Mouse (Mus musculus): ENCODE measurements at regions not wholly inside any gene's neighbourhood (a gene's known extent, or its start where the extent isn't known, plus 50 kb on each side); places are given as distances from the start of the nearest gene placed in this dataset.
A peak's percentile ranks its signal among the peaks of the same experiment; 100 is the strongest.
"Not testable (repeated sequence)": the region's sequence is repeated elsewhere in the genome, so short reads cannot be mapped to it uniquely, and the experiment has no call there.

GRCm38 (mm10) chr12:15562826-15563225 is 253.9 kb downstream of the Trib2 start:
- peak; percentile 4 for DNase-seq

GRCm38 (mm10) chr12:15555471-15555870 is 261.3 kb downstream of the Trib2 start:
- DNase-seq = no peak

- no peak for DNase-seq
These were observed 263.1 kb downstream of the Trib2 start for GRCm38 (mm10) chr12:15553681-15554007.

- no peak for DNase-seq
These were observed 263.6 kb downstream of the Trib2 start for GRCm38 (mm10) chr12:15552979-15553680.

GRCm38 (mm10) chr12:15552210-15552609 is 264.5 kb downstream of the Trib2 start:
- no peak for DNase-seq

- no peak for DNase-seq
These were observed 265.3 kb downstream of the Trib2 start for GRCm38 (mm10) chr12:15551281-15551900.

GRCm38 (mm10) chr12:15544351-15544750 is 272.4 kb downstream of the Trib2 start:
- DNase-seq = peak; percentile 7

GRCm38 (mm10) chr12:15542486-15542885 is 274.2 kb downstream of the Trib2 start:
- DNase-seq = no peak

- no peak for DNase-seq
These were observed 279.8 kb downstream of the Trib2 start for GRCm38 (mm10) chr12:15536852-15537368.

GRCm38 (mm10) chr12:15536247-15536646 is 280.5 kb downstream of the Trib2 start:
- no peak for DNase-seq

- peak; percentile 86 for DNase-seq
These were observed 280.9 kb downstream of the Trib2 start for GRCm38 (mm10) chr12:15535822-15536221.

GRCm38 (mm10) chr12:15520783-15521407 is 295.8 kb downstream of the Trib2 start:
- DNase-seq = no peak

GRCm38 (mm10) chr12:15511994-15512393 is 304.7 kb downstream of the Trib2 start:
- DNase-seq = no peak

- peak; percentile 8 for DNase-seq
These were observed 309.1 kb downstream of the Trib2 start for GRCm38 (mm10) chr12:15507576-15507975.

GRCm38 (mm10) chr12:15493640-15494039 is 323.1 kb downstream of the Trib2 start:
- no peak for DNase-seq

GRCm38 (mm10) chr12:15472741-15473140 is 344.0 kb downstream of the Trib2 start:
- DNase-seq = no peak

GRCm38 (mm10) chr12:15459429-15459828 is 357.3 kb downstream of the Trib2 start:
- no peak for DNase-seq

- not testable (repeated sequence) for DNase-seq
These were observed 360.4 kb downstream of the Trib2 start for GRCm38 (mm10) chr12:15456369-15456768.

GRCm38 (mm10) chr12:15455744-15456143 is 361.0 kb downstream of the Trib2 start:
- no peak for DNase-seq

GRCm38 (mm10) chr12:15449484-15449883 is 367.2 kb downstream of the Trib2 start:
- DNase-seq = no peak

GRCm38 (mm10) chr12:15416180-15416766 is 400.4 kb downstream of the Trib2 start:
- DNase-seq = peak; percentile 6

GRCm38 (mm10) chr12:15410419-15410818 is 406.3 kb downstream of the Trib2 start:
- DNase-seq = no peak

GRCm38 (mm10) chr12:15407577-15407976 is 409.1 kb downstream of the Trib2 start:
- peak; percentile 39 for DNase-seq

Measured in adrenal gland, postnatal 14 days (tissue).